Mouse (Mus musculus) cerebellum, adult 2 months (tissue): ENCODE measurements at regions not wholly inside any gene's neighbourhood (a gene's known extent, or its start where the extent isn't known, plus 50 kb on each side); places are given as distances from the start of the nearest gene placed in this dataset.

ENCODE experiments used
- DNase-seq, 2 experiments: peaks; one replicate each; pipeline ENCODE4 v3.0.0; 2021
- H3K27ac ChIP-seq: fragments of 200-500 bp; 2 replicates; pipeline ENCODE4 v1.5.1; 2012; ENCODE audit warnings: low read length, control low read depth, inconsistent platforms; ENCODE audit not compliant: insufficient read depth
- H3K27me3 ChIP-seq: fragments of 200-500 bp; 2 replicates; pipeline ENCODE4 v1.6.1; 2012; ENCODE audit warnings: inconsistent platforms, mild to moderate bottlenecking, low read length, moderate library complexity; ENCODE audit not compliant: control insufficient read depth, insufficient read depth
- H3K4me1 ChIP-seq: fragments of 200-500 bp; 2 replicates; pipeline ENCODE4 v1.6.1; 2011; ENCODE audit warnings: low read length; ENCODE audit not compliant: control insufficient read depth, insufficient read depth
- H3K4me3 ChIP-seq: fragments of 200-500 bp; replicated peaks from 2 replicates; pipeline ENCODE3; 2011; ENCODE audit warnings: mild to moderate bottlenecking, low read depth, low read length, control low read depth; ENCODE audit not compliant: insufficient read depth
- CTCF ChIP-seq: fragments of 200-500 bp; IDR thresholded peaks from 2 replicates; pipeline ENCODE4 v1.5.1; 2011; ENCODE audit warnings: low read depth, mild to moderate bottlenecking, control low read depth, low read length, moderate library complexity, borderline replicate concordance; ENCODE audit not compliant: insufficient read depth
- POLR2A ChIP-seq: fragments of 200-500 bp; IDR thresholded peaks from 2 replicates; pipeline ENCODE4 v1.6.1; 2011; ENCODE audit warnings: low read length, control low read depth, borderline replicate concordance; ENCODE audit not compliant: insufficient read depth
- WGBS: fragments of 180-500 bp; shearing (Covaris S2); methylation state at CpG from one replicate; pipeline ENCODE4 v1.1.7; 2018; 5-methylcytosine and 5-hydroxymethylcytosine counted together

DNA sequence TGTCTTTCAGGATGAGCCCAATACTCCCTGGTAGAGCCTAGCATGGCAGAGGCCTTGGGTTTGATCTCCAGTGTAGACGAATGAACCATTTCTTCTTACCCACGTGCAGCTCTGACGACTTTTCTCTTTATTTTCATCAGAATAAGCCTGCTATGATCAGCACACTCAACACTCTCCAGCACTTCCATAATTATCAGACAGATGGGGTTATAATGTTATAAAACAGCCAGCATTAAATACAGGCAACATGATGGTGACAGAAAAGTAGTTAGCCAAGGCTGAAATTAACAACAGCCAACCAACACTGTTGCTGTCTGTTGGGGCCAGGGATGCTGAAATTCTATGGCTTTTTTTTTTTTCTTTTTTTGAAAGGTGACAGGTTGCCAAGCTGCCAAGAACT, 67.7 kb upstream of the Mkln1 start:
- 0 out of 2 replicates have a peak, but pooled peaks cover 5% of the 10 kb centered on the region for H3K4me1 ChIP-seq
- H3K27ac ChIP-seq, result no peak overlapping the region
- WGBS, result 93% methylated on average over 3 of the region's 3 CpGs
- no peak overlapping the region for H3K4me3 ChIP-seq
- H3K27me3 ChIP-seq, result no peaks in the 10 kb centered on the region
- TF ChIP-seq POLR2A (no peak), CTCF (no peak)
- no peak for DNase-seq

DNA sequence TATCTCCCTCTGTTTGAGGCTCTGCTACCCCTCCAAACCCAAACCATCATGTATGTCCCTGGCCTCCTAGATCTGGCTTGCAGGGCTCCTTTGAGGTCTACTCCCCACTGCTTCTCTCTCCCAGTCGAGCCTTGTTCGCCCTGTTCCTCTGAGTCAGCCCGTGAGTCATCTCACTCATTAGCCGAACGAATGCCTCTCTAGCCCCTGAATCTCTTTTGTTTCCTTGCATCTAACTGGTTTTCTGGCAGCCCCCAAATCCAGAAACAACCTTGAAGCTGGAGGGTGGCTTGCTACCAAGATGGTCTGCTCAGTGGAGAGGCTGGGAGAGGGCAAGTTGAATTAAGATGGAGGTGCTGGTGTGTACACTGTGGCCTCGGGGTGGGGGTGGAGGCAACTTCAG, 66.3 kb upstream of the Mkln1 start:
- DNase-seq, result no peak
- 84% methylated on average over 6 of the region's 6 CpGs for WGBS
- H3K4me3 ChIP-seq, result no peak overlapping the region
- no peak overlapping the region for H3K27ac ChIP-seq
- H3K27me3 ChIP-seq, result no peaks in the 10 kb centered on the region
- H3K4me1 ChIP-seq, result 0 out of 2 replicates have a peak, but pooled peaks cover 5% of the 10 kb centered on the region
- TF ChIP-seq POLR2A (no peak), CTCF (no peak)

DNA sequence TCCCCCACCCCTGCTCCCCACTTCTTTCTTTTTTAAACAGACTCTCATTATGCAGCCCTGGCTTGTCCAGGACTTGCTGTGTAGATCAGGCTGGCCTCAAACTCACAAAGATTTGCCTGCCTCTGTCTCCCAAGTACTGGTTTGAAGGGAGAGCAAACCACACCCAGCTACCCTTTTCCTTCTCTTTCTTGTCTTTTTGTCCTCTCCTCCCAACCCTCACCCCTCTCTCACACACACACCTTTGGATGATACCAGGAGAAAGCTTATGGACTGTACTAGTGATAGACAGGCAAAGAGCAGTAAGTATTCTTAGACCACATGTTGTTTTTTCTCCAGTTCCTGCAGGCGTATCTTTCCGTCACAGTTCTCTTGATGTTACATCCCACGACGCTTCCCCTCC, 65.8 kb upstream of the Mkln1 start:
- Histone ChIP-seq H3K4me1 (0 out of 2 replicates have a peak, but pooled peaks cover 5% of the 10 kb centered on the region), H3K27me3 (no peaks in the 10 kb centered on the region), H3K27ac (no peak overlapping the region), H3K4me3 (no peak overlapping the region)
- TF ChIP-seq CTCF, result no peak
- no peak for TF ChIP-seq POLR2A
- no peak for DNase-seq
- WGBS, result 91% methylated on average over 4 of the region's 4 CpGs

DNA sequence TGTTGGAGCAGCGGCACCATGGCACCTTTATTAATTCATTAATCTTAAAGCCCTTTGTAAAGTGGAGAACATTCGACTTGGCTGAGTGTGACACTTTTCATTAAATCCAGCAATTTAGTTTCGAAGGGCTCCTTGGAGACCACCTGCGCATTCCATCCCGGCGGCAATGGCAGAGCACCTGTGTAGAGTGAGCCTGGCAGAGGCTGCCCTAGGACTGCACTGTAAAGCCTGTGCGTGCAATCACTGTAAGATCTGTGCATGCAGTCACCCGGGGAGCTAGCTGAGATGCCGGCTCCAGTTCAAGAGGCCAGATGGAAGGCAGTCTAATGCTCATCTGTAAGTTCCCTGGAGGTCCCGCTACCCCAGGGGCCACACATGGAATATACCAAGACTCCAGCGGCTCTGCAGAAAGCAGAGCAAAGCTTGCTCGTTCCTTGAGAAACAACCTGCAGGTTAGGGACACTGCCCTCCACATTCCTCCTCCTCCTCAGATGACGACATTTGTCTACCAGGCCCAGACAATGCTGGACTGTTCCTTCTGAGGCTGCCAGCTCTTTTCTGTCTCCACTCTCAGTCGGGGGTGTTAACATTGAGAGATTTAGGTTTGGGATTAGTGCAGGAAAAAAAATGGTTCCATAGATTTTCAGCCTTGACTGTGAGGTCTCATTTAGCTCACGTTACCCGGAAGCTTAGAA, 65.2 kb upstream of the Mkln1 start:
- Histone ChIP-seq H3K4me3 (no peak overlapping the region), H3K27me3 (no peaks in the 10 kb centered on the region), H3K27ac (no peak overlapping the region), H3K4me1 (0 out of 2 replicates have a peak, but pooled peaks cover 5% of the 10 kb centered on the region)
- no peak for TF ChIP-seq CTCF
- TF ChIP-seq POLR2A, result no peak
- no peak for DNase-seq
- 39% methylated on average over 16 of the region's 16 CpGs for WGBS

DNA sequence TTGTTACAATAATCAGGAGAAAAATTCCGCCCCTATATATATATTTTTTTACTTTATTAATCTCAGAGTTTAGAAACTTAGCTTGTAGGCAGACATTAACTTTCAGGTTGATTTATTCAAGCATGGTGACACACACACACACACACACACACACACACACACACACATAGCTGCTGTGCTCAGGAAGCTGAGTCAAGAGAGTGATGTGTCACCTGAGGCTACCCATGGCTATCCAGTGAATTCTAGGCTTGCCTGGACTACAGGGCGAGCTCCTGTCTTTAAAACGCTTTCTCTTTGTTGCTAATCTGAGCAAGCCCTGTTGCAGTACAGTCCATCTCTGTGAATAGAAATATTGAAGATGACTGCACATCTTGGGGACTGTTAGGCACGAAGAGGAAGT, 64.4 kb upstream of the Mkln1 start:
- H3K27me3 ChIP-seq, result no peaks in the 10 kb centered on the region
- 0 out of 2 replicates have a peak, but pooled peaks cover 5% of the 10 kb centered on the region for H3K4me1 ChIP-seq
- WGBS, result 98% methylated on average over 4 of the region's 4 CpGs
- TF ChIP-seq CTCF (no peak), POLR2A (no peak)
- no peak overlapping the region for H3K4me3 ChIP-seq
- DNase-seq, result no peak
- no peak overlapping the region for H3K27ac ChIP-seq

DNA sequence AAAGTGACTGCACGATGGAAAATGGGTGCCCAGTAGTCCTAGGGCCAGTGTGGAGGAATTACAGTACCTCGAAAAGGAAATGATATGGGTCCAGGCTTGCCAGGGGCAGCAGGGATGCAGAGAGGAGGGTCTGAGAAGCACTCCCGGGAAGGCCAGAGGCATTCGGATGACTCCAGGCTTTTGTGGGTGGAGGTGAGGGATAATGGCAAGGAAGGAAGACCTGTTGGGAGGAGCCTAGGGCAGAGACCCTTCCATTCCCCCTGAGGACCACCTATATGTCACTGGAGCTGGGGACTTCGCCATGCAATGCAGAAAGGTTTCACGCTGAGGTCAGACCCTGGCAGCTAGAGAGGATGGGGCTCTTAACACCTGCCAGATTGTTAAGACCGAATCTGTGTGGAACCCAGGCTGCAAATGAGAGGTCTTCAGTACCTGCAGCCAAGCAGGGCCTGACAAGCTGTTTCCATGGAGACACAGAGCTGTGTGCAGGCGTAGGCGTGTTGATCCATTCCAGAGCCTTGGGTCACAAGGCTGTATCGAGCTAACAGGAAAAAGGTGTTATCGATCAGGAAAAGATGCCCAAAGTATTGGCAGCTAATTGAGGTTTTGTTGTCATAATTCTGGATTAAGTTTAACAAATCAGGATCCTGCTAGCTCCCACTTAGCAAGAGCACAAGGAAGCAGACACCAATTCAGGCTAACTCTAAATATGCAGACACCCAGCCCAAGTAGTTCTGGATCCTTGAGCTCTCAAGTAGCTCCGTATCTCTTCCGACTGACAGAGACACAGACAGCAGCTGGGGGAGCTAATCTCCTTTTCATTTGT, 59.2 kb upstream of the Mkln1 start:
- Histone ChIP-seq H3K4me1 (peaks cover 5% of the 10 kb centered on the region), H3K27ac (no peak overlapping the region), H3K27me3 (no peaks in the 10 kb centered on the region; the same call in 1 of the 2 replicates), H3K4me3 (no peak overlapping the region)
- TF ChIP-seq CTCF, result no peak
- TF ChIP-seq POLR2A, result no peak
- DNase-seq, result no peak
- WGBS, result 46% methylated on average over 13 of the region's 13 CpGs

DNA sequence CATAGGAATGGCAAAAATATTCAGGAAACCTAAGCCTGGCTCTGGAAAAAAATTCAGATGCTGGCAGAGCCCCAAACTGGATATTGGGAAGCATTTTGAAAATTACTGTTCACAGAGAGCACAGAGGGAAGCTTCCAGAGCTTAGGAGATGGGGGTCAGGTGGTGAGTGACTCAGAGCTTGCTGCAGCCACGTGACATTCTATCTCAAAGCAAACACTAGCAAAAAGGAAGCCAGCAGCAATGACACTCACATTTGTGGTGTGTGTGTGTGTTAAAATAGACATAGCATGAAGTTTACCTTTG, 58.6 kb upstream of the Mkln1 start:
- no peak for DNase-seq
- WGBS, result 26% methylated on average over 1 of the region's 1 CpGs
- TF ChIP-seq CTCF, result no peak
- TF ChIP-seq POLR2A, result no peak
- Histone ChIP-seq H3K27ac (no peak overlapping the region), H3K4me3 (no peak overlapping the region), H3K4me1 (peaks cover 5% of the 10 kb centered on the region), H3K27me3 (no peaks in the 10 kb centered on the region; the same call in 1 of the 2 replicates)
